Mouse (Mus musculus): Measurements from ENCODE around the gene Pex26.

- TF ChIP-seq TAL1 (IDR thresholded peaks at IDR 0.05; ENCODE audit: low read length) (no peak), GATA1 (IDR thresholded peaks at IDR 0.05; ENCODE audit: low read length) (no peak)
Measured at GRCm38 (mm10) chr6:121219406-121219805, 35.9 kb downstream of the Pex26 start.

Data from erythroblast, embryonic 14.5 days (primary cell).